ENCODE assay signal across 8 mouse cellular contexts in the genomic region with DNA sequence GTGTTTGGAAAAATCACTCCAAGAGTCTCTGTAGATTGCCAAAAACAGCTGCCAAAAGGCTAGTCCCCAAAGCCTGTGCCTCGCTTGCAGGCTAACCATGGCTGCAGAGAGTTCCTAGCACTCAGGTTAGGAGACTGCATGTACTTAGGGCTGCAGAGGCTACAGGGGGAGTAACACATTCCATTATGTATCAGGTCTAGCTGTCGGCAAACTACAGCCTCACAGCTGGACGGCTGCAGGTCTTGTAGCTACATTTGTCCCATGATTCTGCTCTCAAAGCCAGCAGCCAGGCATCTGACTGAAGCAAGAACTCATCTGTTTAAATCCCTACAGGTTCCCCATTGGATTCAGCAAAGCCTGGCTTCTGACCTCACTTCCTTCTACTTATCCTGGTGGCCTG. TPM values are rescaled to one million over a fixed set of nuclear protein-coding genes. Genes with fewer than 3 reads are reported as not detected.
DNase-seq lines count a peak whose midpoint lies in the region; ATAC-seq and TF ChIP-seq lines count a peak whose summit lies in the region.
"Had no signal": no experiment of that assay in that cellular context is flagged by ENCODE, and none has a peak within 500 bp of the region (broad histone marks: within the 10 kb centered on the region; RNA-seq: fewer than 3 reads in every experiment).

No protein-coding gene starts in this region.

- H3K4me3 ChIP-seq in stomach, embryonic 14.5 days (ENCODE audit: low read depth, low read length), result no peak overlapping the region
- H3K4me3 ChIP-seq in stomach, postnatal 0 days (ENCODE audit: low read depth, low read length), result no peak overlapping the region
- no peak overlapping the region for H3K4me3 ChIP-seq in heart, embryonic 13.5 days
- H3K4me3 ChIP-seq in limb, embryonic 14.5 days (replicated peaks; ENCODE audit: low read length), result no peak overlapping the region
- no peak overlapping the region for H3K4me3 ChIP-seq in intestine, postnatal 0 days (ENCODE audit: low read depth, low read length)

- TF ChIP-seq EP300 in stomach, postnatal 0 days (optimal IDR thresholded peaks at IDR 0.05), result no peak

- no peak for TF ChIP-seq POLR2A in limb, embryonic 14.5 days (IDR thresholded peaks at IDR 0.05; ENCODE audit: borderline replicate concordance, extremely low read depth, insufficient read depth, insufficient read length)

- TF ChIP-seq CTCF in stomach, postnatal 0 days (IDR thresholded peaks at IDR 0.05; ENCODE audit: low read depth), result no peak
- no peak for TF ChIP-seq CTCF in intestine, postnatal 0 days (IDR thresholded peaks at IDR 0.05; ENCODE audit: low read depth)

- DNase-seq in stomach, postnatal 0 days (ENCODE audit: low spot score), result no peak
- peak; percentile 48 for DNase-seq in limb, embryonic 14.5 days (ENCODE audit: low spot score)
- DNase-seq in adrenal gland, adult 8-10 months, result no peak
- no peak for DNase-seq in adipocyte (ENCODE audit: low spot score)
- DNase-seq: kidney, adult 18-20 months had no signal

- WGBS in stomach, embryonic 14.5 days, result 27% methylated on average over 3 of the region's 3 CpGs
- 30% methylated on average over 3 of the region's 3 CpGs for WGBS in stomach, postnatal 0 days
- WGBS in heart, embryonic 13.5 days, result 10% methylated on average over 3 of the region's 3 CpGs
- WGBS in limb, embryonic 14.5 days, result 34% methylated on average over 3 of the region's 3 CpGs
- 48% methylated on average over 3 of the region's 3 CpGs for WGBS in intestine, postnatal 0 days

- H3K9ac ChIP-seq in stomach, embryonic 14.5 days (replicated peaks; ENCODE audit: low read depth, low read length), result no peak overlapping the region
- H3K9ac ChIP-seq in stomach, postnatal 0 days (ENCODE audit: low read length), result no peak overlapping the region
- peak overlapping the region; percentile 30 for H3K9ac ChIP-seq in heart, embryonic 13.5 days
- H3K9ac ChIP-seq in limb, embryonic 14.5 days (ENCODE audit: low read depth, low read length, severe bottlenecking), result no peak overlapping the region
- H3K9ac ChIP-seq in intestine, postnatal 0 days (ENCODE audit: low read depth, low read length), result no peak overlapping the region

- H3K4me2 ChIP-seq in stomach, embryonic 14.5 days (replicated peaks; ENCODE audit: low read depth, low read length), result no peak overlapping the region
- H3K4me2 ChIP-seq in stomach, postnatal 0 days (replicated peaks; ENCODE audit: low read depth), result no peak overlapping the region
- H3K4me2 ChIP-seq in heart, embryonic 13.5 days, result peak overlapping the region; percentile 29
- no peak overlapping the region for H3K4me2 ChIP-seq in limb, embryonic 14.5 days (replicated peaks; ENCODE audit: low read depth, low read length, severe bottlenecking)
- H3K4me2 ChIP-seq in intestine, postnatal 0 days (replicated peaks; ENCODE audit: low read depth), result no peak overlapping the region

- H3K36me3 ChIP-seq in stomach, embryonic 14.5 days (ENCODE audit: control insufficient read depth, insufficient read depth, low read length), result no peaks in the 10 kb centered on the region
- no peaks in the 10 kb centered on the region for H3K36me3 ChIP-seq in stomach, postnatal 0 days (ENCODE audit: control insufficient read depth, insufficient read depth, low read length)
- no peaks in the 10 kb centered on the region for H3K36me3 ChIP-seq in heart, embryonic 13.5 days
- no peaks in the 10 kb centered on the region for H3K36me3 ChIP-seq in limb, embryonic 14.5 days (ENCODE audit: control insufficient read depth, insufficient read depth, low read length)
- no peaks in the 10 kb centered on the region for H3K36me3 ChIP-seq in intestine, postnatal 0 days (ENCODE audit: control insufficient read depth, insufficient read depth)

- no peaks in the 10 kb centered on the region for H3K9me3 ChIP-seq in stomach, embryonic 14.5 days (ENCODE audit: control insufficient read depth, low read depth, low read length)
- no peaks in the 10 kb centered on the region for H3K9me3 ChIP-seq in stomach, postnatal 0 days (ENCODE audit: control insufficient read depth, low read length)
- H3K9me3 ChIP-seq in heart, embryonic 13.5 days, result no peaks in the 10 kb centered on the region
- no peaks in the 10 kb centered on the region for H3K9me3 ChIP-seq in limb, embryonic 14.5 days (ENCODE audit: control insufficient read depth, low read length)
- H3K9me3 ChIP-seq in intestine, postnatal 0 days (ENCODE audit: control insufficient read depth), result no peaks in the 10 kb centered on the region

- H3K27me3 ChIP-seq in stomach, embryonic 14.5 days (ENCODE audit: control insufficient read depth, insufficient read depth, low read length), result no peaks in the 10 kb centered on the region
- no peaks in the 10 kb centered on the region for H3K27me3 ChIP-seq in stomach, postnatal 0 days (ENCODE audit: control insufficient read depth, insufficient read depth, low read length)
- H3K27me3 ChIP-seq in heart, embryonic 13.5 days (replicated peaks), result no peaks in the 10 kb centered on the region
- no peaks in the 10 kb centered on the region for H3K27me3 ChIP-seq in limb, embryonic 14.5 days (ENCODE audit: control insufficient read depth, insufficient read depth, low read length)
- H3K27me3 ChIP-seq in intestine, postnatal 0 days (replicated peaks; ENCODE audit: control insufficient read depth, insufficient read depth, low read length), result no peaks in the 10 kb centered on the region

- ATAC-seq in stomach, embryonic 14.5 days (ENCODE audit: insufficient number of reproducible peaks, insufficient read depth, low FRiP score, low read depth), result no peak
- no peak for ATAC-seq in stomach, postnatal 0 days (ENCODE audit: low FRiP score, low TSS enrichment)
- no peak for ATAC-seq in heart, embryonic 13.5 days (ENCODE audit: extremely low read depth, insufficient number of reproducible peaks, low FRiP score, low TSS enrichment)
- peak; percentile 31; the same call in 1 of the 2 replicates for ATAC-seq in limb, embryonic 14.5 days (ENCODE audit: low FRiP score, low read depth)
- ATAC-seq in intestine, postnatal 0 days, result no peak

- H3K27ac ChIP-seq in stomach, embryonic 14.5 days (ENCODE audit: low read length), result peak overlapping the region; percentile 2; the same call in 1 of the 2 replicates
- H3K27ac ChIP-seq in stomach, postnatal 0 days (replicated peaks), result no peak overlapping the region
- peak overlapping the region; percentile 82 for H3K27ac ChIP-seq in heart, embryonic 13.5 days (replicated peaks)
- peak overlapping the region; percentile 67 for H3K27ac ChIP-seq in limb, embryonic 14.5 days (replicated peaks; ENCODE audit: low read depth, low read length)
- no peak overlapping the region for H3K27ac ChIP-seq in intestine, postnatal 0 days (ENCODE audit: low read depth, low read length)

- peaks cover 55% of the 10 kb centered on the region for H3K4me1 ChIP-seq in stomach, embryonic 14.5 days (ENCODE audit: control insufficient read depth, insufficient read depth, low read length)
- H3K4me1 ChIP-seq in stomach, postnatal 0 days (replicated peaks; ENCODE audit: control insufficient read depth, insufficient read depth), result peaks cover 19% of the 10 kb centered on the region
- peaks cover 94% of the 10 kb centered on the region for H3K4me1 ChIP-seq in heart, embryonic 13.5 days
- peaks cover 51% of the 10 kb centered on the region for H3K4me1 ChIP-seq in limb, embryonic 14.5 days (ENCODE audit: control insufficient read depth, insufficient read depth, low read length)
- peaks cover 9% of the 10 kb centered on the region; the same call in 1 of the 2 replicates for H3K4me1 ChIP-seq in intestine, postnatal 0 days (replicated peaks; ENCODE audit: control insufficient read depth, insufficient read depth, low read length)

RNA-seq across cellular contexts. Expression of gene Gna12, which starts 35.5 kb away (rescaled TPM):
- polyA plus RNA-seq in stomach, embryonic 14.5 days (2014; fragmentation: Nextera tagmentation; extraction: Ambion mirVana), result 16.2 and 17.2 TPM in 2 replicates
- 19.6 and 24.8 TPM in 2 replicates for polyA plus RNA-seq in stomach, postnatal 0 days (2015; fragmentation: Nextera tagmentation; extraction: Ambion mirVana)
- polyA plus RNA-seq in heart, embryonic 13.5 days (2015; fragmentation: Nextera tagmentation; extraction: Ambion mirVana), result 9.4 and 10.9 TPM in 2 replicates
- 63.8 and 91.5 TPM in 2 replicates for polyA plus RNA-seq in limb, embryonic 14.5 days (2012; rRNA removed)
- polyA plus RNA-seq in limb, embryonic 14.5 days (2014; fragmentation: Nextera tagmentation; extraction: Ambion mirVana), result 46.7 and 55.5 TPM in 2 replicates
- 100 to 1,000 TPM; 135 to 173 (median 141) TPM for total RNA-seq in adrenal gland, adult 8-10 months (2022)
- polyA plus RNA-seq in intestine, postnatal 0 days (2015; fragmentation: Nextera tagmentation; extraction: Ambion mirVana), result 13.8 and 14.4 TPM in 2 replicates

Comparison
In these comparisons a context has a peak if more than half of its experiments do, and no peak if none do; other contexts are left out.
1. H3K27ac ChIP-seq: peak in stomach, embryonic 14.5 days (single experiment), heart, embryonic 13.5 days (single experiment) and limb, embryonic 14.5 days (single experiment); none in stomach, postnatal 0 days (single experiment) and intestine, postnatal 0 days (single experiment).